Mouse (Mus musculus): ENCODE measurements at regions not wholly inside any gene's neighbourhood (a gene's known extent, or its start where the extent isn't known, plus 50 kb on each side); places are given as distances from the start of the nearest gene placed in this dataset.

DNA sequence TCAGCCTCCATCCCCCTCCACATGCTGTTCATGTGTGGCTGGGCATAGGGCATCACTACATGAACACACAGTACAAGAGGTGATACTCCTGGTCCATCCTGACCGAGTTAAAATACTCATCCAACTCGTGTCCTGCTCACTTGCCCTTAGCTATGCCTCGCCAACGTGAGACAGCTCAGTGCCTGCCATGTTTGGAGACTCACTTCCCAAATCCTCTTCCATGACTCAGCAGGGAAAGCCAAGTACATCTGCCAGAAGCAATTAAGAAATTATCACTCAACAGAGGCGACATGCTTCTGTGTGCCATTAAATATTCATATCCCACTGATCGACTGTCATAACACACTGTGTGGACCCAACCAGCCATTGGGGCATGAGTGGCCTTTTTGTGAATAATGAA, 51.9 kb upstream of the Gpr139 start:
- TF ChIP-seq CTCF (IDR thresholded peaks at IDR 0.05; ENCODE audit: low read depth, low read length) (no peak), POLR2A (IDR thresholded peaks at IDR 0.05; ENCODE audit: extremely low read depth, insufficient read depth, low read length) (no peak)

Measured in liver, adult 2 months (tissue).